Mouse (Mus musculus): ENCODE data around the gene Olfr782.
"Not testable (repeated sequence)": the region's sequence is repeated elsewhere in the genome, so short reads cannot be mapped to it uniquely, and the experiment has no call there.

Gene Olfr782

DNA sequence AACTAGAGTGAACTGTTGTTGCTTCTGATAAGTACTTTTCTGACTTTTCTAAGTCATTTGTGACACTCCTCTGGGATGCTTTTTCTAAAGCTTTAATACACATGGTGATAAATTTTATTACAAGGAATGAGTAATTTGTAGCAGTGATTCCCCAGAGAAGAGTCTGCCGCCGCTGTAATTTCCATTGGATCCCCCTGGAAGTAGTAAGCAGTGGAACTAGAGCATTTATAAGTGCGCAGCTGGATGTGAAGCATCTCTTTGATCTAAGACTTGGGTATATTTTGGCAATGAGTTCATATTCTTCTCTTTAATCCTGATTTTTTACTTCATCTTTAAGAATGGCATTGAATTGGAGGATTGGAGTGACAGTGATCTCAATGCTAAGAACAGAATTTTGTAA, at the start of gene Olfr782:
Gene Olfr782, plus strand, starts transcription at position 301 of the 400 bp plus-strand sequence.
- no peak for DNase-seq (ENCODE audit: low read depth)

DNA sequence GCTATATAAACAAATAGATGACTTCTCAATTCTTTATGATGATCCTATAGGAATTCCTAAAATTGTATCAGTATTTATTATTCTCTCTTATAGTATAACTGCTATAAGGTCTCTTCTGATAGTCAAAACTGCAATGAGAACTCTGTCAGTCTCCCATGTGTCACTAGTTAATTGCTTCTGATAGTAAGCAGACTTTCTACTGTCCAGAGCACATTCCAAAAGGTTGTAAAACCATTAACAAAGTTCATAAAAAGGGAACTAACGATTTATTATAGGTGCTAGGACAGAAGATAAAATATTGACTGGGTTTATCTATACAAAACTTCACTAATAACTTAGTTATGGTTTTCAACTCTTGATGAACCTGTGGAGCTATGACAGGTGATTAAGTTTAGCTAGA, 35.7 kb upstream of the Olfr782 start:
- DNase-seq (ENCODE audit: low read depth): not testable (repeated sequence)

DNA sequence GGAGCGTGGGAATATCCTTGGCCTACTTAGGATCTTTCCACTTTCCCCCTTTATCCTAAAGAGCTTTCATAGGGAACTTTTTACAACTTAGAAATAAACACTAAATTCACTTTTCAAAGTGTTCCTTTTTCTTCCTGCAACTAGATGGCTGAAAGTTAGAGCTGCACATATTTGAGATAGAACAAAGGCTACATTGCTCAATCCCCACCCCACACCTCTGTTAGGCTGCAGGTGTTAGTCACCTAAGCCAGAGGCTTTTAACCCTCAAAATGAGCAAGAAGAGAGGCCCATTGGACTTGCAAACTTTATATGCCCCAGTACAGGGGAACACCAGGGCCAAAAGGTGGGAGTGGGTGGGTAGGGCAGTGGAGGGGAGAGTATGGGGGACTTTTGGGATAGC, 35.1 kb upstream of the Olfr782 start:
- DNase-seq (ENCODE audit: low read depth): not testable (repeated sequence)

GRCm38 (mm10) chr10:129317817-129318216, 30.8 kb upstream of the Olfr782 start, which contains the start of gene Olfr780:
TSS of gene Olfr780 (plus strand) at chr10:129318117.
- DNase-seq (ENCODE audit: low read depth): no peak

DNA sequence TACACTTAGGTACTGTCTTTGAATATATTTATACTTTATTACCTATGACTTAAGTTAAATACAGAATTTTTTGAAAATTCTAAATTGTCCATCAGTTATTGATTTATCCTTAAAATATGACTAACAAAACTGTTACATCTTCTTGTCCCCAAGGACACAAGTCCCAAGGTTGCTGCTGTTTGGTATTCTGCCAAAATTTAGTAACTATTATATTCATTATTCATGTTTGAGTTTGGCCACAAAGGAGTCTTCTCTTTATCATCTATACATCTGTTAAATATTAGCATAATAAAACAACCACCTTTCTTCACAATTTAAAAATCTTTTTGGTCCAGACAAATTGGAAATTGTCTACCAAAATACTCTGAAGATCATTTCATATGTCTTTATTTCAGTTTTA, 20.1 kb upstream of the Olfr782 start, which contains the start of gene Olfr781:
Gene Olfr781, plus strand, starts transcription at position 301 of the 400 bp plus-strand sequence.
- DNase-seq (ENCODE audit: low read depth): no peak

GRCm38 (mm10) chr10:129352475-129352874, 3.8 kb downstream of the Olfr782 start:
- DNase-seq (ENCODE audit: low read depth): not testable (repeated sequence)

GRCm38 (mm10) chr10:129356496-129356895, 7.8 kb downstream of the Olfr782 start:
- DNase-seq (ENCODE audit: low read depth): not testable (repeated sequence)

- no peak for DNase-seq (ENCODE audit: low read depth)
Measured at GRCm38 (mm10) chr10:129357307-129357706, 8.7 kb downstream of the Olfr782 start.

GRCm38 (mm10) chr10:129374051-129374450, 25.4 kb downstream of the Olfr782 start:
- DNase-seq (ENCODE audit: low read depth): not testable (repeated sequence)

DNA sequence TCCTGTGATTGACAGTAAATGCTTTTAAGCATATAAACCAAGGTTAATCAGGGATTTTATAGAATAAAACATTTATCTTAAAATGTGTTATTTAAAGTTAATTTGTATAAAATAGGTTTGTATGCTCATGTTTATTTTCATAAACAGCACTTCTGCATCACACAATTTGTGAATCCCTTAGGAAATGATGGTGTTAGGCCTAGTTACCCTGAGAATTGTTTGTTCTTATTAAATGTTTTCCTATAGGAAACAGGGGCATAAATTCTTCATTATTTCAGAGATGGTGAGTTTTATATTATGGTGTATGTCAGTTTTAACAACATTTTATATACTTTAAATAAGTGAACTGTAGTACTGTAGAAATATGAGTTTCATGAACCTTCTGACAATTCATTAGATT, 35.1 kb downstream of the Olfr782 start, which contains the start of gene Olfr784:
Gene Olfr784, plus strand, starts transcription at position 301 of the 400 bp plus-strand sequence.
- DNase-seq (ENCODE audit: low read depth): no peak

GRCm38 (mm10) chr10:129400892-129401291, 52.2 kb downstream of the Olfr782 start:
- DNase-seq (ENCODE audit: low read depth): no peak
